Mouse (Mus musculus) cerebellum, postnatal 10 days (tissue): Measurements from ENCODE around the gene Gm5134.

Experiments
- DNase-seq, 2 experiments: peaks; one replicate each; pipeline ENCODE4 v3.0.0; 2021; ENCODE audit warnings: mixed read lengths in 2 of 2

Gene Gm5134

GRCm38 (mm10) chr10:75995463-75995862 lies 41.1 kb downstream of the Gm5134 start:
- peak; percentile 15 for DNase-seq

- DNase-seq = no peak
These were observed 42.0 kb downstream of the Gm5134 start for GRCm38 (mm10) chr10:75996315-75996714.

- peak; percentile 41 to 48 for DNase-seq
These were observed 46.8 kb downstream of the Gm5134 start for GRCm38 (mm10) chr10:76001160-76001559.

- DNase-seq = peak; percentile 93
These were observed 47.8 kb downstream of the Gm5134 start for GRCm38 (mm10) chr10:76002101-76002521.

- no peak for DNase-seq
These were observed 48.3 kb downstream of the Gm5134 start for GRCm38 (mm10) chr10:76002615-76003014.

- no peak for DNase-seq
These were observed 48.9 kb downstream of the Gm5134 start for GRCm38 (mm10) chr10:76003221-76003620.

- DNase-seq = no peak
These were observed 52.1 kb downstream of the Gm5134 start for GRCm38 (mm10) chr10:76006385-76006784.

- DNase-seq = no peak
These were observed 55.5 kb downstream of the Gm5134 start for GRCm38 (mm10) chr10:76009812-76010211.

- no peak for DNase-seq
These were observed 58.6 kb downstream of the Gm5134 start for GRCm38 (mm10) chr10:76012922-76013321.

- DNase-seq = no peak
These were observed 62.6 kb downstream of the Gm5134 start for GRCm38 (mm10) chr10:76016886-76017285.

- no peak for DNase-seq
These were observed 67.4 kb downstream of the Gm5134 start for GRCm38 (mm10) chr10:76021728-76022127.

- DNase-seq = no peak
These were observed 69.6 kb downstream of the Gm5134 start for GRCm38 (mm10) chr10:76023921-76024320.

- DNase-seq = no peak
These were observed 71.3 kb downstream of the Gm5134 start for GRCm38 (mm10) chr10:76025470-76026190.

GRCm38 (mm10) chr10:76027127-76028015 lies 73.1 kb downstream of the Gm5134 start:
- no peak for DNase-seq

GRCm38 (mm10) chr10:76028016-76028366 lies 73.7 kb downstream of the Gm5134 start:
- DNase-seq = no peak

GRCm38 (mm10) chr10:76028396-76028795 lies 74.1 kb downstream of the Gm5134 start:
- DNase-seq = no peak

GRCm38 (mm10) chr10:76029276-76029675 lies 75.0 kb downstream of the Gm5134 start:
- DNase-seq = no peak

GRCm38 (mm10) chr10:76030496-76030895 lies 76.2 kb downstream of the Gm5134 start:
- DNase-seq = no peak

- peak; percentile 76 to 77 for DNase-seq
These were observed 77.4 kb downstream of the Gm5134 start for GRCm38 (mm10) chr10:76031511-76032401.

GRCm38 (mm10) chr10:76032402-76033118 lies 78.2 kb downstream of the Gm5134 start, which contains the start of gene Zfp280b:
TSS of gene Zfp280b (plus strand) at chr10:76032650.
- peak; percentile 98 to 99 for DNase-seq

- no peak for DNase-seq
These were observed 78.8 kb downstream of the Gm5134 start for GRCm38 (mm10) chr10:76033119-76033455.

- DNase-seq = no peak
These were observed 79.8 kb downstream of the Gm5134 start for GRCm38 (mm10) chr10:76034001-76034600.
